Mouse (Mus musculus) T-helper 17 cell (primary cell): ENCODE measurements at regions not wholly inside any gene's neighbourhood (a gene's known extent, or its start where the extent isn't known, plus 50 kb on each side); places are given as distances from the start of the nearest gene placed in this dataset.

Experiments used
- in situ Hi-C, 2 experiments: fragments of 300-600 bp; cut with MboI, MseI; formaldehyde crosslinking; loops; 1 replicate in 1 of 2; 2 replicates in 1 of 2; pipeline ENCODE4 v1.15.1; 2025; ENCODE audit warnings: high pct_unique_total_duplicates in 2 of 2

DNA sequence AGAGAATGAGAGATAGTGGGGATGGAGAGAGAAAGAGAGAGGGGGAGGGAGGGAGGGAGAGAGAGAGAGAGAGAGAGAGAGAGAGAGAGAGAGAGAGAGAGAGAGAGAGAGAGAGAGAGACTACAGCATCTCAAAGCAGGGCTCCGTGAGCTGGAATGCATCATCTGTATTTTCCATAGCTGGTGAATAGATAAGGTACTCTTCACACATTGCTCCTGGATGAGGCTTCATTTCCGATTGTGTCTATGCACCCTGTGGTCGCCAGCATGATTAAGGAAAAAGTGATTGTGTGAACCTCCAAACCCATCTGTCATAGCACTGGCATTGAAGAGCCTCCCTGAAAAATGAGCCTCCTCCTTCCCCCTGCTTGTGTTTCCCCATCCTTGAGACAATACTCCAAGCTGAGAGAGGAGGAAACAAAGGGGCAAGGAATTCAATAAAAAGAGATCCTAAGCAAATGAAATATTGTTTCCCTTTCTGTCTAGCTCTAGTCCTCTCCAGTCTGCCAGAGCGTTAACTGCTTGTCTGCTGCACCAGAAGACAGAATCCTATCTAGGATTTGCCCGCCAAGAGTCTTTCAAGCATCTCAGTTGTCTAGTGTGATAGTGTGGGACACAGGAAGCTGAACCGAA is 130.4 kb upstream of the Spats2l start:
- in situ Hi-C loops, result no loop called here

DNA sequence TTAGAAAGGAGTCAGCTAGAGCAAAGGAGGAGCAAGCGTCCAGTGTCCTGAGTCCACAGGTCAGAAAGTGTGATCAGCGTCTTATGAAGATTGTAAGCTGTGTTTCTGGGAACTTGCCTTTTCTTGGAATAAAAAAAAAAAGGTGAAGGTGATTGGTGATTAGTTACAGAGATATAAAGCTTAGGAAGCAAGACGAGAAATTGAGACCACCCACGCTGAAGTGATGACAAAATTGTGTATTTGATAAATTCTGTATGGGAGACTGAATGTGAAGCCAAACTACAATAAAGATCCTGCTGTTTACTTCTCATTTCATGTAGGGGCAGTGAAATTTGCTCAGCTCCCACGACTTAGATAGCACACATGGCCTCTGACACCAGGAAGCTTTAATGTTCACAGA is 109.0 kb upstream of the Spats2l start:
- in situ Hi-C loops, result no loop called here

DNA sequence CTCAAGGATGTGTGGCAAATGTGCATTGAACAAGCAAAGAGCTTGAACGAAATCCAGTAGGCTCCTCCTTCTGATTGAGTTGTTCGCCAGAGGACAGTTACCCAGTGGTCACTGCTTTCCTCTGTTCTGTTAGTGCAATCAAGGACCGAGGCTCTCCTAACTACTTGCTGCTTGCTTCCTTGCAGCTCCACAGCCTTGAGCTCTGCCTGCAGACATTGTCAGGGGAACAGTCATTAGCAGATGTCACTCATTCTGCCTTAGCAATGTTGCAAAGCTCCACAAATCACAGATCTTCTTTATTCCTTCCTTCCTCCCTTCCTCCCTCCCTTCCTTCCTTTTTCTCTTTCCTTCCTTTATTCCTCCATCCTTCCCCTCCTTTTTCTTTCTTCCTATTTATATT is 108.2 kb upstream of the Spats2l start:
- in situ Hi-C loops, result no loop called here

DNA sequence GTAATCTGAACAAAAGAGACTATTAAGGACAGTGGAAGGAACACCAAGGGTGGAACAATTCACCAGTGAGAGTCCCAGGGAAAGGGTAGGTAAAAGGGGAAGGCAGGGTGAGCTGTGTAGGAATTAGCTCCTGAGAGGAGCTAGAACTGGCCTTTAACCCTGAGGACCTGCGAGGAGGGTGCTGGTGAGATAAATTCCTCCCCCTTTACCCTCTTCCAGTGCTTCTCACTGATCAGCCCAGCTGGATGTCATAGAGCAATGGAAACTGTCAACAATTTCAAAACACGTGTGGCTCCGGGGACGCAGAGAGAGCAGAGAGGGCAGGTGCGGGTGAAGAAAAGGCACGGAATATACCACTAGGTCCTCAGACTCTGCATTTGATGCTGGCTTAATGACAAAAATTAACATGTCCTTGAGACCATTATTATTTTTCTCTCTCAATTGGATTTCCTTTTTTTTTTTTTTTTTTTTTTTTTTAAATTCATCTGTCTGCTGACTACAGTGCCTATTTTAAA is 107.7 kb upstream of the Spats2l start:
- in situ Hi-C loops, result no loop called here

DNA sequence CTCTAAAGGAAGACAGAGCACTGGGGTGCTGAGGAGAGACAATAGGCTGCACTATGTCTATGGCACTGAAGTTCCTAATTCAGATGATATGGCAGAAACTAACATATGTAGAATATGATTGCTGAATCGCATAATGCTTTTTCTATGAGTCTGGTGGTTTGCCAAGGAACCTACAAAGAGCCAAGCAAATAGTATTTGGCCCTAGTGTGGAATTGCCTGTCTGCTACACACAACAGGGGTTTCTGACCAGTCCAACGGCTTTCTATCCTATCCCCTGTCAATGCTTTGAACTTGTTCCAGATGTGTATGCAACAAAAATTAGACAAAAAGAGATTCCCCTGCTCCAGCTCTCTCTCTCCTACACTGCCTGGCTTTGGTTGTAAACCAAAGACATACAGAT is 100.5 kb upstream of the Spats2l start:
- in situ Hi-C loops, result no loop called here

DNA sequence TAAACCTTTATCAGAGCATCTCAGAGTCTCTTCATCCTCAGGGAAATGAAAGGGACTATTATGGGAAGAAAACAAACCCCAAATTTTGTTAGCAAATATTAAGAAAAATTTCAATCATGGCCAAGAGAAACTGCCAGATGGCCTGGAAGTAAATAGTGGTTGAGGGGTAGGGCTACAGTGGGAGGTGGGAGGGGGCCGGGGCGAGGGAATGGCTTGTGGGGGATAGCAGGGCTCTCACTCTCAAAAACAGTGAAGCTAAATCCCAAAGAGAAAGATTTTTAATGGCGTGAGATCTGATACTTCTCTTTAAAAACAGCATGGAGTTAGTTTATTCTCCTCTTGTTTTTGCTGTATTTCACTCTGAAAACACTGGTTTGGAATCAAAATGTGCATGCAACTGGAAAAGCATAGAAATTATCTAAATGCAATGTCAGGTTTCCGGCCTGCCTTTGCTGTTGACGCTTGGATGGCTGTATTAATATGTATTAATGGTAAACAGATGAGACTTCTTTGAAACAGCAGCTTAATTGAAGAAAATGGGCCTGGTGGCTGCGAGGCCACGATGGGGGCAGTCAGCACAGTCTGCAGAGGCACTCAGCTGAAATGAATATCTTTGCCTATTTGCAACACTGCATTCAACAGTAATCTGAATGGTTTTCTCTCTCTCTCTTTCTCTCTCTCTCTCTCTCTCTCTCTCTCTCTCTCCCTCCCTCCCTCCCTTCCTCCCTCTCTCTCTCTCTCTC is 99.8 kb upstream of the Spats2l start:
- in situ Hi-C loops, result no loop called here

DNA sequence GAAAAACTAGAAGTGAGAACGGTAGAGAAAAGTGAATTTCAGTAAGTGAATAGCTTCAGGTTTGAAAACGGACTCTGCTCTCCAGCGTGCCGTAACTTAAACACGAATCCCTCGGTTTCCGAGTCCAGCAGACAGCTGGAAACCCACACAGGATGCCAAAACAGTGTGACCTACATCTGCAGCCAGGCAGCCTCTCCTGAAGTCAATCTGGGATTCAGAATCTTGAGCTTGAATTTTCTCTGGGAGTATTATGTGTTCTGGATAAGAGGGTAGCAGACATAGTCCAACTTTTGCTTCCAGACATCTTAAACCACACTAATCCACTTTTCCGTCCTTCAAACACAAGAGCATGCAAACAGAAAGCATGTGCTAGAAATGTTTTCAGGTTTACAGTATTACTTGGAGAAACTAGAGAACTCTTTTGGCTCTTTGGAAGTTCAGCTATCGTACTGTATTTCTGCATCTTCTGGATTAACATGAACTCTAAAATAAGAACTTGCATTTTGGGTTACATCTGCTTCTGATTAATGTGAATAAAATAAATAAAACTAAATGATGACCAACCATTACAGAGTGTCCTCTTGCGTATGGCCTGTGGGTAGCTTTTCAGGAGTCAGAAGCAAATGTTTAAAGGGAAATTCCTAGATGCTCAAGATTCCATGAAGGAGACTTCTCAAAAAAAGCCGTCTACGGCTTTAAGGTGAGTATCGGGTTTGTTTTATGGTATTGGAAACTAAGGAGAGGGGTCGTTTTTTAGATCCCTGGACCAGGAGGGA is 89.4 kb upstream of the Spats2l start:
- in situ Hi-C loops, result no loop called here

DNA sequence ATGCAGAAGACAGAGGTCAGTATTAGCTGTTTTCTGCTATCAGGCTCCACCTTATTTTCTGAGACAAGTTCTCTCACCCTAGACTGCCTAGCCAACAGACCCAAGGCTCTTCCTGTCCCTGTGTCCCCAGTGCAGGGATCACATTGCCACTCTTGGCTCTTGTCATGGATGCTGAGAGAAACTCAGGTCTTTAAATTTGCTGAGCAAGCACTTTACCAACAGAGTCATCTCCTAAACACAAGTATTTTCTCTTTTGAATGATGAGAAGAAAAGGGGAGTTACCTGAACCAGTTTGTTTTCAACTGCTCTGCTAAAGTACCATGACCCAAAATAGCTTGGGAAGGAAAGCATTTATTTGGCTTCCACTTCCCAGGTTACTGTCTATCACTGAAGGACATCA is 84.7 kb upstream of the Spats2l start:
- in situ Hi-C loops, result no loop called here

DNA sequence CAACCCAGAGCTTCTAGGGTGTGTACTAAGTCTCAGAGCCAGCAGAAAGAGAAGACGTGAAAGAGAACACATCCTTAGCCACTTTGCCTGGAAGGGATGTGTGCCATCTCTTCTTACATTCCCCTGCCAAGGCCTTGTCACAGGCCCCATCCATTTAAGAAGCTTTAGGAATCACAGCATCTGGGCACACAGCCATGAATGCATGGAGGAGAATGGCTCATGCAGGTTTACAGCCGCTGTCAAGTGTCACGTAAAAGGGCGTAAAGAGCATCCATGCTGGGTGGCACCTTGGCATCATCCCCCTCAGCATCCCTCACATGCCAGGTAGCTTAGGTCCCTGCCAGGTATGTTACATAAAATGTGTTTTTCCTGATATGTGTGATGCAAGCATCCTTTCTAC is 66.1 kb upstream of the Spats2l start:
- in situ Hi-C loops, result no loop called here

DNA sequence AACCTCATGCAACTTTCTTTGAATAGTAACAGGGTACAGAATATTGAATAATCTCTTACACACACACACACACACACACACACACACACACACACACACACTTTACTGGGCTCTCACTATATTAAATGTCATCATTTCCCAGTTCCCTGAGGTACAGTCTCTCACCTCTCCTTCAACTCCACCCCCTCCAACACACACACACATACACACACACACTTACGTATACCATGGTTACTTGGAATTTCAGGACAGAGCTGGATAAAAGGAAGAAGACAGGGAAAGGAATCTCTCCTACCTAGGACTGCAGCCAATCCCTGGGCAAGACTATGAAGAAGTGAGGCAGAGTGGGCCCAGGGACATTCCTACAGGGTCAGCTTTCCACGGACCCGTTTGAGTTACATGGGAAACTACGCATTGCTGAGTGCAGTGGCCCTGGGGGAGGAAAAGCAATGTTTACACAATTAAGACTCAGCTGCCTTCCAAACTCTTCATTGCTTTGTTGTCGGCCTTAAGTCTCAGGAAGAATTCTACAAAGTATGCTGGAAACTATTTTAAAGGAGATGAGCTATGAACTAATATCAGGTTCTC is 61.0 kb upstream of the Spats2l start:
- in situ Hi-C loops, result no loop called here

DNA sequence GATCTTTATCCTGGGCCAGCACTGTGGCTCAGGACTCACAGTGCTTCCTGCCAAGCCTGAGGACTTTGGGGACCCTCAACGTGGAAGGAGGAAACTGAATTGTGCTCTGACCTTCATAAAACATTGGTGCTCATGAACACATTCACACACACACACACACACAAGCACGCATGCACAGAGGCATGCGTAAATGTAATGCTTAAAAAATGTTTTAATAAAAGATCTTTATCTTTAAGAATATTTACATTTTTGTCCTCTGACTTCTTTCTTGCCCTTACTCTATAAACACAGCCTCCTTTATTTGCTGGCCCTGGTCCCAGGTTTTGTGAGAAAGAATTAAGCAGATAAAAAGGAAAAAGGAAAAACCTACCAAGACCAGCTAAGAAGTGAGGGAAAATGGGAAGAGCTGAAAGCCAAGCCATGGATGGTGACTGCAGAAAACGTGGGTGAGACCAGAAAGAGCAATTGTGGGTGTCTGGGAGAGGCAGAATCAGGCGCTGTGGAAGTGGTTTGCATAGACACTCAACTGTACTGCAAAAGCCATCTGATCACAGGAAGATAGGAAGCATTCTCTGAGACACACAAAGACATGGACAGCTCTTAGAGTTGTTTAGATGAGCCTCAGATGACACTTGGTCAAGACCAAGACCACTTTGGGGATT is 56.7 kb upstream of the Spats2l start:
- in situ Hi-C loops, result no loop called here

DNA sequence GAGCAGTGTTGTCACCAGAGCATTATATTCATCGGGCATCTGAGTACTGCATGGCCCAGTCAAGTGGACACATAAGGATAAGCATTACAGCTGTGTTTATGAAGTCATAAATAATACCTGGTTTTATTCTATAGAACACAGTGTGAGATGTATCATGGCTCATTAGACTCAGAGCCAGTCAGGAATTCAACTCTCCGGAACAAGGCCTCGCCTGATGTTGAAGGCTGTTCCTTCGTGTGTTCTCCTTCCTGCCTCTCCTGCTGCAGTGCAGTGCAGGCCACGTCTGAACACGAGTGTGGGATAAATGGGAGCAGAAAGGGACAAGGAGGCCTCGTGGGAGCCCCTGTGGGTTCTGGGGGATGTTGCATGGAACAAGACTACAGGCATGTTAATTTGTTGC is 55.6 kb upstream of the Spats2l start:
- in situ Hi-C loops, result no loop called here
